Mouse (Mus musculus) embryonic fibroblast, embryonic 13.5 days (primary cell): Measurements from ENCODE around the gene Rfc5.

Source experiments
- CTCF ChIP-seq: IDR thresholded peaks from 2 replicates; pipeline ENCODE4 v1.5.1; 2011; ENCODE audit warnings: mild to moderate bottlenecking, control low read depth, low read length, moderate library complexity, borderline replicate concordance; ENCODE audit not compliant: insufficient read depth
- POLR2A ChIP-seq: IDR thresholded peaks from 2 replicates; pipeline ENCODE4 v1.6.1; 2011; ENCODE audit warnings: low read depth, mild to moderate bottlenecking, control low read depth, low read length, moderate library complexity

GRCm38 (mm10) chr5:117390895-117391294, 2.0 kb upstream of the Rfc5 start:
- TF ChIP-seq POLR2A, result no peak
- TF ChIP-seq CTCF, result no peak
